In the genomic region with DNA sequence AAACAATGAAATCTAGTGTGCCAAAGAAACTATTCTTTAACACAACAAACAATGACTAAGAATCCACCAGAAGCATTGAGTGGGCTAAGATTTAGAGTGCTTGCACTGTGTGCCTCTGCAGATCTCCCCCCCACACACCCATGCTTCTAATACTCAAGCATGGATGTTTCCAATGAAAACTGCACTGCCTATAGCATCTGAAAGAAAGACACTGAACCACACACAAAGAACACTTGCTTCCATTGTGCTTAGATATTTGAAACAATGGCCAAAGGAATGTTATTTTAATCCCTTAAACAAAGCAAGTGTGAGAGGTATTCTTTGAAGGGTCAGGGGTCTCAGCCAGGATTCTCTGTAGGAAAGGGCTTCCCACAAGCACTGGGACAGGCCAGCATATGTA, we compare ENCODE assay signal across 12 mouse cellular contexts.
"Had no signal": no experiment of that assay in that cellular context is flagged by ENCODE, and none has a peak within 500 bp of the region (broad histone marks: within the 10 kb centered on the region; RNA-seq: fewer than 3 reads in every experiment).

No protein-coding gene starts in this region.

- DNase-seq: kidney, adult 9 months; kidney, postnatal 14 days; left cerebral cortex, postnatal 4 days; lung, adult 18-20 months; midbrain, embryonic 14.5 days; right cerebral cortex, adult 18-20 months; right cerebral cortex, postnatal 25 days; thymus, postnatal 4 days had no signal

- H3K4me3 ChIP-seq: limb, embryonic 13.5 days; neural tube, embryonic 12.5 days had no signal

- H3K4me2 ChIP-seq: limb, embryonic 13.5 days; neural tube, embryonic 12.5 days had no signal

- H3K4me1 ChIP-seq: limb, embryonic 13.5 days; neural tube, embryonic 12.5 days had no signal

- H3K27ac ChIP-seq: limb, embryonic 13.5 days; liver, embryonic 14.5 days; neural tube, embryonic 12.5 days; stomach, postnatal 0 days had no signal

- H3K9ac ChIP-seq: limb, embryonic 13.5 days; liver, embryonic 14.5 days; neural tube, embryonic 12.5 days had no signal

- H3K9me3 ChIP-seq: limb, embryonic 13.5 days; neural tube, embryonic 12.5 days had no signal

- H3K27me3 ChIP-seq: limb, embryonic 13.5 days; neural tube, embryonic 12.5 days had no signal
